Mouse (Mus musculus) megakaryocyte-erythroid progenitor cell, adult 5-6 weeks (primary cell): ENCODE measurements at regions not wholly inside any gene's neighbourhood (a gene's known extent, or its start where the extent isn't known, plus 50 kb on each side); places are given as distances from the start of the nearest gene placed in this dataset.
"Not testable (repeated sequence)": the region's sequence is repeated elsewhere in the genome, so short reads cannot be mapped to it uniquely, and the experiment has no call there.

ENCODE experiments used
- ATAC-seq: replicated peaks from 2 replicates; pipeline ENCODE4 v1.8.0; 2016; ENCODE audit warnings: mild to moderate bottlenecking, inconsistent platforms; ENCODE audit not compliant: severe bottlenecking, poor library complexity, low FRiP score, low TSS enrichment

DNA sequence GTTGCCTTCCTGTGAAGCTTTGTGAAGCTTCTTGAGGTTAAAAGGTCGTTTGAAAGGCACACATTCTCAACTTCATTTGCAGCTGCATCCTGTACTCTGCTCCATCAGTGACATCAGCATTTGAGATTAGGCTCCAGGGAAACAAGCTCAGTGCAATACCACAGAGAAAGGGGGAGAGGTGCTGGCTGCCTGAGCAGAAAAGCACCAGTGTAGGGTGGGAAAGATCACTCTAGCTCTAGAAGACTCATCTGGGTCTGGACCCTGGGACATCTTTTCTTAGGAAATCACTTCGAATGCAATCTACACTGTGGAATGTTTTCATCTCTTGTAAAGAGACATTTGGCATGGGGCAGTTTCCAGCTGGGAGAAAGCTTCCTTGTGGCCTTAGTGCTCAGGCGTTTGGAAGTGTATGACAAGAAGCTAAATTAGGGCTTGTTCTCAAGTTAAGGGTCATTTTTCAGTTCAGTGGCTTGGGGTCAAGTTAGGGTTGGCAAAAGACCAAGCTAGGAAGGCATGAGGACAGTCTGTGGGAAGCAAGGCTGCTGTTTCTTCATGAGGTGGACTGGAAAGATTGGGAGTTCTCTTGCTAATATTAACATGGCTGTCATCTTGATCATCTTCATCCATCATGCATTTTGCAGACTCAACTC is 370.5 kb upstream of the Gm6657 start:
- ATAC-seq, result no peak

DNA sequence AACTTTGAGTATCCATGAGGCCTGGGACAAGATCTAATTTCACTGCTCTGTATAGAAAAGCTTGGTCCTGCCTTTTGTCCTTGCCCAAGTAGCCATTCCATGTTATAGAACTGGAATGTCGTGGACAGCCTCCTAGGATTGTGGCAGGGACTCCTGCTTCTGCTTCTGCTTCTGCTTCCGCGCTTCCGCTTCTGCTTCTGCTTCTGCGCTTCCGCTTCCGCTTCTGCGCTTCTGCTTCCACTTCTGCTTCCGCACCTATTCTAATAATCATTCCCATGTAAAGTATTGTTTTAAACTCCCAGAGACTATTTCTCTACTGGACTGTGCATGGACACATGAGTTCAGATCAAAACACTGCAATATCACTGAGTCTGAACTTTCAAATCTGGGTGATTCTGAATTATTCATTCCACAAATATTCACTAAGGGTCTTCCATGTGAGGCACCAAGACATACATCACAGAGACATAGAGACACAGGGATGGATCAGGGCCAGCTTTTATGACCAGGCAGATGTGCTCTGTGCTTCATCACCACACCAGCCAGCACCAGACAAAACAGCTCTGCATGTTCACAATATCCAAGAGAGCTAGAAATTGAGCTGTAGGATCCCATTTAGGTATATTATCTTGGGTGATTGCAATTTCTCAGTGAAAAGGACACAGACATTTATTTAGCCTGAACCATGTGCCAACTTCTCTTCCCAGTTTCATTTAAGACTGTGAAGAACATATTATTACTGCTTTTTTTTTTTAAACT is 360.5 kb upstream of the Gm6657 start:
- ATAC-seq, result no peak

DNA sequence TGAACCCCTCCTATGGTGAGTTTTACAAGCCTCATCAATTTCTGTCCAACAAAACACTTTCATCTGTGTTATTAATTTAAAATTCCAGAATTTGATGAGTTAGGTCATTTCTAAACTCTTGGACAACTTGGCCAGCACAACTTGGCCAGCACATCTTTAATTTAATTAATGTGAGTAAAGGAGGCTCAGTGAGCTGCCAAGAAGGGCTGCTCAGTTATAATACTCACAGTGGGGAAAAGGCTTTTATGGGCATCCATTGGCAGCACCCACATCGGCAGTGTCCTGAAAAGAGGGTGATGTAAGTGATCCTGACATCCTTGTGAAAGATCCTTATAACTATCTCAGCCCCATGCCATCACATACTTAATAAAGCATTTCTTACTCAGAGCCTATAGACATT is 359.2 kb upstream of the Gm6657 start:
- no peak for ATAC-seq

DNA sequence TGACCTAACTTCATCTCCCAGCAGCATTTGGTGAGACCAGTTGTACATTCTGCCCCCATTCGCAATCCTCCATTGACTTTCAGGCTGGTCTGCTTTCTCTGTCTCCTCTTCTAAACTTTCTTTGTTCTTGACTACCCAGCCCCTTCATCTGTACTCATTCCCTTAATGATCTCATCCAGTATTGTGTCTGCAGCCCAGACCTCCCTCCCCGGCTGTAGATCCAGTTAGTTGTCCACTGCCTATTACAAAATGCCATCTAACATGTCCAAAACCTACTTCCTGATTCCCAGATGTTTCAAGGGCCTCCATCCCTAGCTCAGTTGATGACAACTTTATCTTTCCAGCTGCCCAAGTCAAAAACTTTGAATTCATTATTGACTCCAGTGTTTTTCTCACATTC is 357.8 kb upstream of the Gm6657 start:
- no peak for ATAC-seq

DNA sequence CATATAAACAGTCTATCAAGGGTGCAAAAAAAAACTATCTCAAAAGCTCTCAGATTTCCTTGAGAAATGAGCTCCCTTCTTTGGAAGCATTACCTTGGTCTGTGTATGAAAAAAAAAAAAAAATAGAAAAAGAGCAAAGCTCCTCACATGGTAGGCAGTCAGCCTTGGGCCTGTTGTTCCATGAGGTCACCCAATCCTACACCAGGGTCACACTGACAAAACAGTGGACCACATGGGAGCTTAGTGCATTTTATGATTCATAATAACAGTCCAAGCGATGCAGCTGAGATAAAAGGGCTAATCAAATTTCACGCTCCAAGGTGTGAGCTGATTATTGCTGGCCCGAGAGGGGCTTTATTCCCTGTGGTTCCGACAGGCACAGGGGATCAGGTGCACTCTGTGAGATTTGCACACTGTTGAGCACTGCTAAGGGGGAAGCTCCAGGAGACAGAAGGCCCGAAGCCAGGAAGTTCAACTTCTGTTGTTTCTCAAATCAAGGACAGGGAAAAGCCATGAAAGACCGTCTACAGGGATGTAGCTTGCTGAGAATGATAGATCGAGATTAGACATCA is 352.1 kb upstream of the Gm6657 start:
- no peak for ATAC-seq

DNA sequence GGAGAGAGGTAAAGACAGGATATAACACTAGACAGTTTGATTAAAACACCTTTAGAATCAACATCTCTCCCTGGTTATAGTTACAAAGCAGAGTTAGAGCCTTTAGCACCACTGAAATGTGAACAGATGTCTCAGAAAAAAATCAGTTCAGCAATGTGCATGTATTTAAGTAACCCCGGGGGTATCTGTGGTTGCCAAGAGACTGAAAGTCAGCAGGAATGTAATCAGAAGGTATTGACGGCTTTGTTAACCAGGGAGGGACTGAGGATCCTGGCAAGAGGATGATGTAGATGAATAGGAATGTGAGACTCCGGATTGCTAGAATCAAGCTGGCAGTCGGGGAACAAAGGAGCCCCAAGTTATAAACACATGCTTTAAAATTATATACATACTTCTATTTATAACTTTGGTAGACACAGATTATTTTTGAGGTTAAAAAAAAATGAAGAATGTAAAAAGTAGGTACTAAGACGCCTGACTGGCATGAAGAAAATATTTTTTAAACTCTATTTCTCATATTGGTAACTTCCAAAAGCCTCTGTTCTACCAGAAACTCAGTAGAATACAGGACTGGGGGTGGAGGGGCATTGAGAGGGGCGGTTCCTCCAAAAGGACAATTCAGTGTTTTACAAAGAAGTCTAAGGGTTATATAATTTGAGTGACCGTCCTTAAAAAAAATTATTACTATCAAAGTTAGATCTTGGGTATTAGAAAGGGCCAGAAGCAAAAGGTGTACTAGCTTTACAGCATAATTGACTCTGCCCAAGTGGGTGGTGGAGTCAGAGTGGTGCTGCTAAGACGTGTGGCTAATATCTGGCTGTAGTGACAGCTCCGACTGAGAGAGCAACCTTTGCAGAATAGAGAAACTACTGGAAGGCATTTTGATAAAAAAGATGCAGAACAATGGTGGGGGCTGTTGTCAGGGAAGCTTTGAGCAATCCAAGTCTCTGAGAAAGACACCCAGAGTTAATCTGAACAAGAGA is 341.2 kb upstream of the Gm6657 start:
- ATAC-seq, result no peak

DNA sequence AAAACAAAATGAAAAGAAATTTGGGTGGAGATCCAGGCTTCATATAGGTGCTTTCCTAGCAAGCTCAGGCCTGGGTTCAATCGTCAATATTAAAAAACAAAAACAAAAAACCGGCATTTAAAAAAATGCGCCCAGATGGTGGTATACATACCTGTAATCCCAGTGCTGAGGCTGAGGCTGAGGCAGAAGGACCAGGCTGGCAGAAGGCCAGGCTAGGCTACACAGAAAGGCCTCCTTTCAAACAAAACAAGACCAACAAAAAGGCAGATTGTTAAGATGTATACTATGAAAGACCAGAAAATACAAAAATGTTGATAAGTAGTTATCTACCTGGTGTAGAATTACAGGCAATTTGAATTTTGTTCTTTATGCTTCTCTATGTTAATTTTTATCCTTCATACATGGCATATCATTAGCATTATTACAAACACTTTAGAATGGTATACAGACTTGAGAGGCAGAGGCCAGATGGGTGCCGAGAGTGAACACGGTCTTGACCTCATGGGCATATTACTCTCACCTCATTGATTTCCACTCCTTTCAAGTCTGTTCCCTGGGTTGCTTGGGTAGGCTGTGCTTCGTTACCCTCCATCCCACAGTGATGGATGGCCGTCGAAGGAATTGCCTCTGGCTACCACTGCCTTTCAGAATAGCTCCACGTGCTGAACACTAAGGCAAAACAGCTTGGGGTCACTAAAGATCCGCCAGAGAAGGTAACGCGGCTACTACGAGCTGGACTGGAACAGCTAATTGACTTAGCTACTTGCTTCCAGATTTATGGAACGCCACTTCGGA is 339.6 kb upstream of the Gm6657 start:
- no peak for ATAC-seq

DNA sequence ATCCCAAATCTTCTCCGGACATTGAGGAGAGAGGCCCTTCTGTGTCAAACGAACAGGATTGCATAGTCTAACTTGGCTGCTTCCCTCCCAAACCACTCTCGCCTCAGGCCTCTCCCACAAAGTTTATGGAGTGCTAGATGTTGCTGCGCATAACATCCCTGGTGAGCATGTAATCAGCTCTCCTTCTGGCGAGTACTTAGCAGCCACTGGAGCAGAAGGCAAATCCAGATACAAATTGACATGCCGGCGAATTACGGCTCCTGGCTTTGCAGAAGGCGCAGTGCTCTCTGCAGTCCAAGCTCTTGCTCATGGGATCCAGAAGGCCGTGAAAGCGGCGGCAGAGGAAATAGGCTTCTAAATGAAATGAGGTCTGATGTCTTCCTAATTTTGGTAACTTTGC is 338.2 kb upstream of the Gm6657 start:
- no peak for ATAC-seq

DNA sequence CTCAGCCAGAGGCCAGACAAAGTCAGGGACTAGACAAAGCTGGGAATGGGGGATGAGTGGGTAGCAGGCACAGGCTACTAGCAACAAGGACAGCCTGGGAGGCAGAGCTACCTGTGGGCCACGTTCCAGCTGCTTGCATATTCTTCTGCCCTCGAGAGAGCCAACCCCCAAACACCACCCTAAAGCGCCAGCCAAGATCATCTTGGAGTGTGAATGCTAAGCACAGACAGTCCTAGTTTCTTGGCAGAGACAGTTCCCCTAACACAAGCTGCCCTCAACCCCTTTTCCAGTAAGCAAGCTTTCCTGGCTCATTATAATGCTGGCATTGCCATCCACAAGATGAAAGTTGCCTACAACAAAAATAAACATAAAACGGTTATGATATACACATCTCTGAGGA is 336.8 kb upstream of the Gm6657 start:
- no peak for ATAC-seq

DNA sequence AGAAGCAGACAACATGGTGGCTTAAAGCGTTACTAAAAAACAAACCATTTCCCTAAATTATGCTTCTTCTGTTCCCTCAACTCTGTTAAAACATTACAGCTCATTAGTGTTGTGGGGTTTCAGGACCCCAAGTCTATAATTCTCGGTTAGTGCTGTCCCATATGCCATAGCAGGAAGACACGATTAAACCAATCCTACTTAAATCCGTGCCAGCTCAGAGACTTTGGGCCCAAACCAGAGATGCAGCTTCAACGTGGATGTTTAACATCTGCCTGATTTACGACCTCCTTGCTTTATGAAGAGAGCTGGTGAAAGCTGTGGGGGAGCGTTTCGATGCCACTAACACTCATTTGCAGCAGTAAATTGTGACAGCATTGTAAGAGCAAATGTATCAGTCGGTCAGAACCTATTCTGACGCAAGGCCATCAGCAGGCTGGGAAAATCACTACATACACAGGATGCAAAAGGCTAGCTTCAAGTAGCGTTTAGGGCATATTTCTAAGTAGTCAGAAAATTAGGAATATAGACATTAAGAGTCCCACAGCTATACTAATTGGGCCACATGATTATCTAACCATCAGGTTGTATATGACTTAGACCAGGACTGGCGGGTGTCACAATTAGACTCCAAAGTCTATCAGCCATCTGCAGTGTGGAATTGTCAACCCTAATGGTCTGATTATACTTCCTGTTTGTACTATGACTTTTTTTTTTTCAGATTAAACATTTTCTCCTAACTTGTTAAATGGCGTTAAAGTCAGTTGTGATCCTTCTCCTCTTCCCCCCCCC is 333.1 kb upstream of the Gm6657 start:
- no peak for ATAC-seq

DNA sequence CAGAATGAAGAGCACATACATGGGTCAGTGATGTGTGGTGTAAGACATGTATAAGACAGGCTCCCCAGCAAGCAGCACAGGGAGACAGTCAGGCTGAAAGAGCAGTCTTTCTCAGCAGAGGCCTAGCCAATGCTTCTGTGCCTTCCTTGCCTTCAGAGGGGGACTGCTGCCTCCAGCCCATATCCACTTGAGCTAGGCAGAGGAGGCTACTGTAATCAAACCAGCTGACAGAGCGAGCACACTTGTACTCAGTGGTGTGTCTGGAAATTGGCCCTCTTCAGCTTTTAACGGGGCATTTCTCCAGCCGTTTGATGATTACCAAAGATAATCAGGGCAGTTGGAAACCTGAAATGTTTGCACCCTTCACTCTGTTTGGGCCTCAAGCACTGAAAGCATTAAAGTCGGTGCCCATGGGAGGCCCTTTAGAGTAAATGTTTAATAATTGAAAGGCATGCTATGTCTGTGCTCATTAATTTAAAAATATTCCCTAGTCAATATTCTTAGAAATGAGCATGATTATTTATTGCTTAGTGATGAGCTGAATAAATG is 326.0 kb upstream of the Gm6657 start:
- ATAC-seq, result no peak

DNA sequence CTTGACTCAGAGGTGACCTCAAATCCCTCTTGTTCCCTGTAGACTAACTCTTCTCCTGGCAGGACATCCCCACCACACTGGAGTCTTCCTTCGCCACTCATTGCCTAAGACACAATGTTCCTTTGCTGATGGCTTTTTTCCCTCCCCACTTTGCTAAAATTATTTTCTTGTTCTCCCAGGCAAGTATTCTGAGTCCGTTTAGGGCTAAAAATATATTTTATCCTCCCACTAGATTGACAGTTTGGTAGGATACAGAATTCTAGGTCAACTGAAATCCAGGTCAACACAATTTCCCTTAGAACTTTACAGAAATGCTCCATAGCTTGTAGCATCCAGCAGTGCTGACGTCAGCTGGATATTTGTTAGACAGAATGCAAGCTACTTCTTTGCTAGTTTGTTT is 324.7 kb upstream of the Gm6657 start:
- ATAC-seq, result no peak

DNA sequence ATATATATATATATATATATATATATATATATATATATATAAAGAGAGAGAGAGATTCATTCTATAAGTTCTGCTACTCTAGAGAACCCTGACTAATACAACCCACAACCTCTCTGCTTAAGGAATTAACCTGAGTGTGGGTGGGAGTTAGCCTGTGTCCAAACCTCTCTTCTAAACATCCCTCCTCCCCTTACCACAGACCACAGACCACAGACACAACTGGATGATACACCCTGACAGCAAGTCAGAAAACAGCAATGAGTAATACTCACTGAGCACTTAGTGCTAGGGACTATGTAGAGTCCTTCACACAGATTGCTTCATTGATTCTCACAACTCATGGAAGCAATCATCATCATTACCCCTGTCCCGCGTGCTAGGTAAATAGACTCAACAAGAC is 306.7 kb upstream of the Gm6657 start:
- ATAC-seq, result no peak

DNA sequence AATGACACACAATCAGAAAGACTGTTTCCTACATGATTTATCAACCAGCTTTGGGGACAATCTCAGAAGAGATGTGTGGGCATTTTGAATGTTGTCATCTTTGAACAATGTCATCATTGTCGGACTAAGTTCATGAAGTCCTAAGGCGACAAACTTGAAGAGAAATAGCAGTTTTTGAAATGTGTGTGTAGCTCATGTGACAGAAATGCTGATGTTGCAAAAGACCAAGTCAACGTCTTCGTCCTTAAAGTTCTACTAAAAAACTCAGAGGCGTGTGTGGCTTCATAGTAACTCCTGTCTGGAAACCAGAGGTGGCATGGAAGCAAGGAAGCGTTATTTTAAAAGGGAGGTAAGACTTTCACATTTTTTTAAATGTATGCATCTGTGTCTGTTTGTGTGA is 302.6 kb upstream of the Gm6657 start:
- ATAC-seq, result no peak

DNA sequence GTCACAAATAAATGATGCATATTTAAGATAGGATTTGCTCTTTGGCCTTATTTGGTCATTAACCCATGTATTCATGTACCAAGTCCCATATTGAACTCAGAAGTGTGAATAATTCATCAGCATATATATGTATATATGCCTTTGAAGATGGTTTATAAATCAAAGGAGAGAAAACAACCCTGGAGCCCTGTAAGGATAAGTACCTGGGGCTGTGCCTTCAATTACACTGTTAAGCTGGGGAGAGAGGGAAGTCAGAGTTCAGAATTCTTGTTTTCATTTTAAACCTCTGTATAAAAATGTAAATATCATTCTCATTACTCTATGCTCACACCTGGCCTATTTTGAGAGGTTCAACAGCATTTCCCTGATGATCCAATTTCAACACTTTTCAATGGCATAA is 299.8 kb upstream of the Gm6657 start:
- ATAC-seq, result no peak

DNA sequence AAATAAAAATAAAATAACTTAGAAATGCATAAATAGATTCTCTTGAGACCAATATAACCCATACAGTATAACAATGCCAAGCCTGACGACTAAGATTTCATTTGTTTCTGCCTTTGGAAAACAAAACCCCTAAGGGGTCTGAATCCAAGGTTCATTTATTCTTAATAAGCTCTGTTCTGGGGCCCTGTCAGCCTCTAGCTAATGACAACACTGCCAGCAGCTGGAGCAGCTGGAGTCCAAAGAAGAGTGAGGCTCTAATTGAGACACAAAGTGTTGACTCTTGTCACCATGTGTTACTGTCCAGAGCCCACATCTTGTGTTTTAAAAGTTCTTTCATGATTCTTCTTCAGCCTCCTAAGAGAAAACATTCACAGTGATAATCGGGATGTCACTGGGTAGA is 298.5 kb upstream of the Gm6657 start:
- no peak for ATAC-seq

DNA sequence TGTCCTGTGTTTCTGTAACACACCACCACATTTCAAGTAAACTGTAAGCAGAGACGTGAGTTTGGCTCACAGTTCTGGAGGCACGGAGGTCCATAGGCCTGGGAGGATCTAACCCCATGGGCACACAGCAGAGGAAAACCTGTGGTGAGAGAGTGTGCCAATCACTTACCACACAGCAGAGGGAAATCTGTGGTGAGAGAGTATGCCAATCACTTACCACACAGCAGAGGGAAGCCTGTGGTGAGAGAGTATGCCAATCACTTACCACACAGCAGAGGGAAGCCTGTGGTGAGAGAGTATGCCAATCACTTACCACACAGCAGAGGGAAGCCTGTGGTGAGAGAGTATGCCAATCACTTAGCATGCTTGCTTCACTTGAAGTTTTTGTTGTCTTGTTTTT is 295.1 kb upstream of the Gm6657 start:
- not testable (repeated sequence) for ATAC-seq

DNA sequence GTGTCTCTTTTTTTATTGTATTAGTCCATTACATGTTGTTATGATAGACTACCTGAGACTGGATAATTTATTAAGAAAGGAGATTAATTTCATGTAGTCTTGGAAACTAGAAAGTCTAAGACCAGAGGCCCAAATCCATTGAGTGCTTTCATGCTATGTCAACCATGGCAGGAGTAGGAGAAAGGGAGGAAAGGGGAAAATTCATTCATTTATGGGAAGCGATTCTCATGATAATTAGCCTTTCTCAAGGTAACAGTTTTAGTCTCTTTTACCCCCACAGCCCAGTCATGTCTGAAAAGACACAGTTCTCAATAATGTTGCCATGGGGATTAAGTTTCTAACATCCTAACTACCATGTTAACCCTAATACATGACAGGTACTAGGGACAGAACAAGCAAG is 292.8 kb upstream of the Gm6657 start:
- no peak for ATAC-seq
